Mouse (Mus musculus) liver, embryonic 15.5 days (tissue): ENCODE data around the gene Gadd45b. TPM values are rescaled to one million over a fixed set of nuclear protein-coding genes. Genes with fewer than 3 reads are reported as not detected.

Experiments used
- ATAC-seq: fragments of 200-750 bp; cut with Nextera tagmentation; 2 replicates; pipeline ENCODE4 v1.8.0; 2017; ENCODE audit warnings: moderate number of reproducible peaks, mild to moderate bottlenecking, moderate library complexity; ENCODE audit not compliant: insufficient read depth
- H3K27ac ChIP-seq: fragments of 300-500 bp; sonication (generic); replicated peaks from 2 replicates; pipeline ENCODE4 v1.5.1; 2015; ENCODE audit warnings: mild to moderate bottlenecking, inconsistent platforms
- H3K27me3 ChIP-seq: fragments of 300-500 bp; sonication (generic); 2 replicates; pipeline ENCODE4 v1.6.1; 2015; ENCODE audit warnings: mild to moderate bottlenecking, inconsistent platforms
- H3K36me3 ChIP-seq: fragments of 300-500 bp; sonication (generic); replicated peaks from 2 replicates; pipeline ENCODE4 v1.6.1; 2015; ENCODE audit warnings: moderate library complexity, mild to moderate bottlenecking, inconsistent platforms
- H3K4me1 ChIP-seq: fragments of 300-500 bp; sonication (generic); replicated peaks from 2 replicates; pipeline ENCODE4 v1.6.1; 2015; ENCODE audit warnings: inconsistent platforms
- H3K4me2 ChIP-seq: fragments of 300-500 bp; sonication (generic); 2 replicates; pipeline ENCODE4 v1.6.1; 2015; ENCODE audit warnings: moderate library complexity, mild to moderate bottlenecking, inconsistent platforms
- H3K4me3 ChIP-seq: fragments of 300-500 bp; sonication (generic); replicated peaks from 2 replicates; pipeline ENCODE4 v1.5.1; 2015; ENCODE audit warnings: mild to moderate bottlenecking, inconsistent platforms
- H3K9ac ChIP-seq: fragments of 300-500 bp; sonication (generic); 2 replicates; pipeline ENCODE4 v1.6.1; 2015; ENCODE audit warnings: moderate library complexity, mild to moderate bottlenecking, inconsistent platforms
- H3K9me3 ChIP-seq: fragments of 300-500 bp; sonication (generic); replicated peaks from 2 replicates; pipeline ENCODE4 v1.6.1; 2016; ENCODE audit warnings: inconsistent platforms
- WGBS: fragments of 180-500 bp; shearing (Covaris S2); methylation state at CpG from one replicate; pipeline ENCODE4 v1.1.7; 2015; ENCODE audit warnings: mixed read lengths; ENCODE audit not compliant: insufficient replicate concordance; 5-methylcytosine and 5-hydroxymethylcytosine counted together
- polyA plus RNA-seq: library from polyadenylated mRNA; unstranded; fragments of >200 nt; fragmentation: Nextera tagmentation; extraction: Ambion mirVana; gene quantifications from 2 replicates; pipeline ENCODE4 v1.2.1, GENCODE M21; 2015

The Gadd45b gene
- polyA plus RNA-seq, 1 experiment from 2014 or later = 4.0 TPM

DNA sequence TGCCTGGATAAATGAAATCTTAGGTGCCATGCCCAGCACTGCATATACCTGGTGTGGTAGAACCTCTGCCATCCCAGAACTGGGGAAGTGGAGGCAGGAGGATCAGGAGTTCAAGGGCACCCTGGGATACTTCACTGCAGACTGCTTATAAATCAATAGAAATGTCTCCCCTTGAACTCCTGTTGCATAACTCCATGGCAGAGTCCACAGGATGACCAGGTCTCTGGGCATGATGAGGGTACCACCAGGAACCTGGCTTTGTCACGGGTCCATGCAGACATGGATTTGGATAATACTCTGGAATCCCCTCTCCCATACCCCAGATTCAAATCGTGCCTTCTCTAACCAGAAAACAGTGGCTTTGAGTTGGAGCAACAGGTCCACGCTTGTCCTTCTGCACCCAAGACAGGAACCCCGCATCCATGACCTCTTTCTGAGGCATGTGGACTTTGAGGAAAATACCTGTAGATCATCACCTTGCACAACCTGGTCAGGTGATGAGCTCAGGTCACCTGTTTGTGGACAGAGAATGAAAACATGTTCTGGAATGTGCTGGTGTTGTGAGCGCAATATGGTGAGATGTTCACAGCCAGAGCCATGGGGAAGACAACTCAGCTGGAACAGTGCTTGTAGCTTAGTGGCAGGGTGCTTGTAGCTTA, 29.2 kb downstream of the Gadd45b start:
- Histone ChIP-seq H3K27me3 (no peaks in the 10 kb centered on the region), H3K4me2 (no peak overlapping the region), H3K4me3 (no peak overlapping the region), H3K4me1 (peaks cover 30% of the 10 kb centered on the region), H3K27ac (no peak overlapping the region), H3K36me3 (no peaks in the 10 kb centered on the region), H3K9ac (no peak overlapping the region), H3K9me3 (no peaks in the 10 kb centered on the region)
- 66% methylated on average over 5 of the region's 5 CpGs for WGBS
- ATAC-seq = no peak

DNA sequence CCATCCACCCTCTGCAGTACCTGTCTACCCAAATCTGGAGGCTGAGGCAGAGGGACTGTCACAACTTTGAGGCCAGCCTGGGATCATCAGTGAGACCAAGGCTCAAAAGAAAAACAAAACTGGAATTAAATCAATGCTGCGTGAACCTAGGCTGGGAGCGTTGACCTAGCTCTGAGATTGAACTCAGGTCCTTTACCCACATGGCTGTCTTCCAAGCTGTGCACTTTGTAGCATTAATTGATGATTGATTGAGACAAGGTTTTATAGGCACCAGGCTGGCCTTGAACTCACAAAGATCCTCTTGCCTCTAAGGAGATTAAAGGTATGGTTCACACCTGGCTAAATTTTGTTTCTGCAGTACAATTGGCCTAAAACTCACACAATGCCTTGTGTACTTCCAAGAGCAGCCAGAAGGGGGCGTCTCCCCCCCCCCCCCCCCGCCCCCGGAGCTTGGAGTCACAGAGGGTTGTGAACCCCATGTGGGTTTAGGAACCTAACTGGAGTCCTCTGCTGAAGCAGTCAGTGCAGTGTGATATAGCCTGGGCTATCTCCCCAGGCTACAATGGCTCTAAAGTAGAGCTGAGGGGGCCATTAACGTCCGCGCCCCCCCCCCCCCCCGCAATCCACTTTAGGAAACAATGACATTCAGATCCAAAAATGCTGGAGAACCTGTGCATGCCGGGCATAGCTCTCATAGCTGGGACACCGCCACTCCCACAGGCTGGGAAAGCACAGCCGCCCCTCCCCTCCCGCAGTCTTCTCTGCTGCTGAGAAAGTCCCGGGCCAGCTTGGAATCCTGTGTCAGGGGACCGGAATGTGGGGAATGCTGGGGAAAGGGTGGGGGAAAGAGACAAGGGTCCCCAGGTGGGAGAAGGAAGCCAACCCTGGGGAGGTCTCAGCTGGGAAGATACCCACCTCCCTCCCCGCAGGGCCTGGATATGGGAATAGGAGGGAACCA, 31.0 kb downstream of the Gadd45b start:
- H3K4me2 ChIP-seq = no peak overlapping the region
- H3K9ac ChIP-seq = no peak overlapping the region
- no peaks in the 10 kb centered on the region for H3K36me3 ChIP-seq
- peak overlapping the region; percentile 77 for H3K27ac ChIP-seq
- H3K4me1 ChIP-seq = peaks cover 35% of the 10 kb centered on the region
- H3K9me3 ChIP-seq = no peaks in the 10 kb centered on the region
- H3K4me3 ChIP-seq = no peak overlapping the region
- no peak for ATAC-seq
- no peaks in the 10 kb centered on the region for H3K27me3 ChIP-seq
- 23% methylated on average over 16 of the region's 16 CpGs for WGBS

DNA sequence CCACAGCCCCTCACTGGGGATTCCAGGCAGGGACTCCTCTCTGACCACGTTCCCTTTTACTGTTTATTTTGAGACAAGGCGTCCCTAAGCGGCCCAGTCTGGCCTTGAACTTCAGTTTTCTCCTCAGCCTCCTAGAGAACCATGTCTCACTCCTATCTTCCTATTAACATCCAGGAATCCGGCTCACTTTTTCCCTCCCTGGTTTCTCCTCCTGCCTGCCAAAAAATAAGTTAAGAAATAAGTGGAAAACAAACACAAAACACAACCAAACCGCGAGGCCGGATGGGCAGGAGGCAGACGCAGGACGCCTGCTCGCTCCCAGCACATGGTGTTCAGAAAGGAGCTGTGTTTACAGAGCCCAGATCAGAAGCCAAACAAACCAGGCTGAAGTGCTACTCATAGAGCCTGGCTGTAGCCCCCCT, 32.2 kb downstream of the Gadd45b start:
- H3K4me1 ChIP-seq = peaks cover 40% of the 10 kb centered on the region
- no peaks in the 10 kb centered on the region for H3K9me3 ChIP-seq
- no peak overlapping the region for H3K9ac ChIP-seq
- H3K36me3 ChIP-seq = no peaks in the 10 kb centered on the region
- WGBS = 59% methylated on average over 10 of the region's 10 CpGs
- no peak overlapping the region for H3K4me3 ChIP-seq
- no peaks in the 10 kb centered on the region for H3K27me3 ChIP-seq
- no peak overlapping the region for H3K4me2 ChIP-seq
- ATAC-seq = 0 out of 2 replicates have a peak, but pooled peaks have one; percentile 29
- peak overlapping the region; percentile 77 for H3K27ac ChIP-seq

DNA sequence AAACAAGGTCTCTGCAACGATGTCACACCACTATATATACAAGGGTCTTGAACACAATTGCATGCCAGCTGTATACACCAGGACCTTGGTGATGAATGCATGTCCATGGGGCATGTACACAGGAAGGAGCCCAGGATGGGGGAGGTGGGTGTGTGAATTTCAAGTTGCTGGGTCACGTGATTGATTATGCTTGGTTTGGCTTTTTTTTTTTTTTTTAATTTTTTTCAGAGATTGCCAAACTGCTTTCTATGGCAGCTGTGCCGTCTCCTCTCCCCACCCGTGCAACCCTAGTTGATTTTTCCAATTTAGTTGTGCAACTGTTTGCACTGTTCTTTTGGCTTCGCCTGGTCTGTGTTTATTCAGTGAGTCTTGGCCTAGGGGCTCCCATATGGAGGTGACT, 32.7 kb downstream of the Gadd45b start:
- no peak overlapping the region for H3K9ac ChIP-seq
- no peak for ATAC-seq

DNA sequence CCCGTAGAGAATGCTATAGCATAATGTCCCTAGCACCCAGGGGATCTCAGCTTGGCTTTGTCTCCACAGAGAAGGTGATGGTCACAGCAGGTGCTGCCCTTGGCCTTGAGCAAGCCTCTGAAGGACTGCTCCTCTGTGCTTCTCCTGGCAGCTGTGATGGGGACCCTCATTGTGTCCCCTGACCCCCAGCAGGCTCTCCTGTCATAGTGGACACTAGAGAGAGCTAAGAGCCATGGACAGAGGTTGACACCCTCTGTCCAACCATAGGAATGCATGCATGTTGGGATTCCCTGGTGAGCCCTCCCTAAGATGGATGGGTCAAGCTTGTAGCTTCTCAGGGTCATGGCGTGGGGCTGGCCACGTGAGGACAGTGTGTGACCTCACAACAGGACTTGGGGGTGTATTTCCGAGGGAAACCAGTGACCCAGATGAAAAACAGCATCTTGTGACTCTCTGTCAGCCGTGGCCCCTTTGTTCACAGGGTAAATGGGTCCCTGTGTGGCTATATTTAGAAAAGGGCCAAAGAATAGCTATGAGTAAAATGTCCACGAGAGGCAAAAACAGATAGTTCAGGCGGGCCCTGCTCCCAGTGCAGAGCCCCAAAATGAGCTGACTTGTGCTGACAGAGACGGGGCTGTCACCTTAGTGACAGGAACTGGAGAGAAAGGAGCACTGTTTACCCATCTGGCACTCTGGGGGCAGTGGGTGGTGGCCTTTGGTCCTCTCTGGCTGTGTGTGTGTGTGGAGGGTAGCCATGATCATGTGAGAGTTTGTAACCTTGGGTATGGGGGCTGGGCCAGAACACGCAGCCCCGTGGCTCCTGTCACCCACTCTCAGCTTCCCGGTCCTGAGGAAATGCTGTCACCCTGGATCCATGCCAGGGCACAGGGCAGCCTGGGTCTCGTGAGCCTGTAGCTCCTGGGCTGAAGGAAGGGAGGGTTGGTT, 33.4 kb downstream of the Gadd45b start:
- Histone ChIP-seq H3K4me1 (peaks cover 46% of the 10 kb centered on the region), H3K36me3 (no peaks in the 10 kb centered on the region), H3K27me3 (no peaks in the 10 kb centered on the region), H3K27ac (peak overlapping the region; percentile 77), H3K9ac (no peak overlapping the region), H3K4me3 (no peak overlapping the region), H3K9me3 (no peaks in the 10 kb centered on the region), H3K4me2 (no peak overlapping the region)
- peak; percentile 59 for ATAC-seq
- WGBS = 43% methylated on average over 12 of the region's 12 CpGs

More for the DNA sequence above, 32.7 kb downstream of the Gadd45b start:
- Histone ChIP-seq H3K36me3 (no peaks in the 10 kb centered on the region), H3K27ac (peak overlapping the region; percentile 77), H3K9me3 (no peaks in the 10 kb centered on the region), H3K4me3 (no peak overlapping the region), H3K4me1 (peaks cover 45% of the 10 kb centered on the region), H3K4me2 (no peak overlapping the region), H3K27me3 (no peaks in the 10 kb centered on the region)
- WGBS = 49% methylated on average over 5 of the region's 5 CpGs

DNA sequence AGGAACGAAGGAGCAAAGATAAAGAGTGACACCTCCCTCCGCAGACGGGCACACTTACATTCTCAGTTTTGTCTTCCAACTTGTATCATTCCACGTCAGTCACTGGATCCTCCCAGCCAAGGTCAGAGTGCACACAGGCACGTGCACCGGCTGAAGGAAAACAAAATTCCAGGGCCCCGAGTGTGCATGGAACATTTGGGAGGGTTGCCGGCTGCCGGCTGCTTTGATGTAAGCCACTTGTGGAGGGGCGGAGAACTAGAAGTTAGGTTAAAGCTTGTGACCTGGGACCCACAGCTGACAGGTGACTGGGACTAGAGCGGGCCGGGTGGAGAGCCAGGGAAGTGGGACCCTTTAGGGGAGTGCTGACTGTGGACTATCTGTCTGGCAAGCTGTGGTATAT, 36.4 kb downstream of the Gadd45b start:
- ATAC-seq = no peak
- H3K4me3 ChIP-seq = no peak overlapping the region
- H3K36me3 ChIP-seq = no peaks in the 10 kb centered on the region
- peak overlapping the region; percentile 29; the same call in 1 of the 2 replicates for H3K27ac ChIP-seq
- no peaks in the 10 kb centered on the region for H3K9me3 ChIP-seq
- peaks cover 38% of the 10 kb centered on the region for H3K4me1 ChIP-seq
- no peak overlapping the region for H3K9ac ChIP-seq
- WGBS = 66% methylated on average over 12 of the region's 12 CpGs
- no peaks in the 10 kb centered on the region for H3K27me3 ChIP-seq
- H3K4me2 ChIP-seq = no peak overlapping the region

DNA sequence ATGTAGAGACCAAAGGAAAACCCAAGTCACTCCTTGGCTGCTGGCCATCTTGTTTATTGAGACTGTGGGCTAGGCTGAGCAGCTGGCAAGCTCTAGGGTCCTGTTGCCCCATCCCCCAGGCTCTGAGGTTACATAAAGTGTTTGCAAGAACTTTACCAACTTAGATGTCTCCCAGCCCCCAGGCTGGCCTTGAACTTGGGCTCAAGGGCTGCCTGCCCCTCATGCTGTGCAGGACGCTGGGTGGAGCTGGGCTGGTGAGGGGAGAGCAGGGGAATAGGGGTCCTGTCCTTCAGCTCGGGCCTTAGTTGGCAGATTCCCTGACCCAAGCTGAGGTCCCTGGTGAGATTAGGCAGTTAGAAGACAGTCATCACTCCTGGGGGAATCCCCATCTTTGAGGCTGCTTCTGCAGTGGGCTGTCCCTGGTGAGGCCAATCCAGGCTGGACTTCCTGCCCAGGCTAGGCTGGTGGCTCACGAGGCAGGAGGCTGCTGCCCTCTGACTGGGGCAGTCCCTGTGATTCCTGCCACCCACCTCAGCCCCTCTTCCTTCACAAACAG, 37.3 kb downstream of the Gadd45b start:
- no peaks in the 10 kb centered on the region for H3K9me3 ChIP-seq
- ATAC-seq = no peak
- no peak overlapping the region for H3K4me3 ChIP-seq
- H3K36me3 ChIP-seq = no peaks in the 10 kb centered on the region
- H3K27me3 ChIP-seq = no peaks in the 10 kb centered on the region
- 21% methylated on average over 3 of the region's 3 CpGs for WGBS
- peaks cover 40% of the 10 kb centered on the region for H3K4me1 ChIP-seq
- H3K4me2 ChIP-seq = no peak overlapping the region
- H3K27ac ChIP-seq = 0 out of 2 replicates have a peak overlapping the region, but pooled peaks have one; percentile 9
- H3K9ac ChIP-seq = no peak overlapping the region

DNA sequence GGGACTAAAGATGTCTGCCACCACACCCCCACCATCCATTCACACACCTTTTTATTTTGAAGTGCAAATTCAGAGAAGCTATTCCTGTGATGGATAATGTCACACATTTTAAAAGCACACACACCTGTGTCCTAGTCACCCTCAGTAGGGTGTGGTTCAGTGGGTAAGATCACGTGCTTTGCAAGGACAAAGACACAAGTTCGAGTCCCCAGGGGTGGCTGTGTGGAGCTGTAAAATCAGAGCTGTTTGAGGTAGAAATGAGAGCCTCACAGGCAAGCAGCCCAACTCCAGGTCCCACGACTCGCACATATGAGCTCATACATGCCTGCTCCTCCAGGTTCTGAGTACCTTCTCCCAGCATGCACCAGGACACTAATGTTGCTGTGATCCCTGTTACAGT, 38.2 kb downstream of the Gadd45b start:
- 74% methylated on average over 4 of the region's 4 CpGs for WGBS
- Histone ChIP-seq H3K4me3 (no peak overlapping the region), H3K27ac (no peak overlapping the region), H3K9ac (no peak overlapping the region), H3K4me2 (no peak overlapping the region), H3K9me3 (no peaks in the 10 kb centered on the region), H3K4me1 (peaks cover 40% of the 10 kb centered on the region), H3K36me3 (no peaks in the 10 kb centered on the region), H3K27me3 (no peaks in the 10 kb centered on the region)
- ATAC-seq = no peak

DNA sequence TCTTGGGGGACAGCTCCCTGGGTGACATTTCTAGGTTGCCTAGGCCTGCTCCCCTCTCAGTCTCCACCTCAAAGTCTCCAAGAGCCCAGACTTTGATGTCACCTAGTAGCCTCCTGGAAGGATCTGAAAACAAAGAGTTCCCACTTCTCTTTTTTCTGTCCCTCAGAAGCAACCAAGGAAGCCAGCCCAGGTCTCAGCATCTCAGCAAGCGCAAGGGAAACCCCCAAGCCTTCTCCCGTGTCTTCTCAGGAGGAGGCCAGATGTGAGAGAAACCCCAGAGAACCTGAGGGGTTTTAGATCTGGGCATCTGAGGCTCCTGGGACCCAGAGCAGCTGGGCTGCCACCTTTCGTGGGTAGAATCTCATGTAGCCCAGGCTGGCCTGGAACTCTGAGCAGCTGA, 39.4 kb downstream of the Gadd45b start:
- 35% methylated on average over 3 of the region's 3 CpGs for WGBS
- H3K27ac ChIP-seq = no peak overlapping the region
- H3K9ac ChIP-seq = no peak overlapping the region
- no peaks in the 10 kb centered on the region for H3K9me3 ChIP-seq
- H3K36me3 ChIP-seq = no peaks in the 10 kb centered on the region
- no peak overlapping the region for H3K4me3 ChIP-seq
- no peak overlapping the region for H3K4me2 ChIP-seq
- peaks cover 29% of the 10 kb centered on the region for H3K4me1 ChIP-seq
- ATAC-seq = no peak
- H3K27me3 ChIP-seq = no peaks in the 10 kb centered on the region

DNA sequence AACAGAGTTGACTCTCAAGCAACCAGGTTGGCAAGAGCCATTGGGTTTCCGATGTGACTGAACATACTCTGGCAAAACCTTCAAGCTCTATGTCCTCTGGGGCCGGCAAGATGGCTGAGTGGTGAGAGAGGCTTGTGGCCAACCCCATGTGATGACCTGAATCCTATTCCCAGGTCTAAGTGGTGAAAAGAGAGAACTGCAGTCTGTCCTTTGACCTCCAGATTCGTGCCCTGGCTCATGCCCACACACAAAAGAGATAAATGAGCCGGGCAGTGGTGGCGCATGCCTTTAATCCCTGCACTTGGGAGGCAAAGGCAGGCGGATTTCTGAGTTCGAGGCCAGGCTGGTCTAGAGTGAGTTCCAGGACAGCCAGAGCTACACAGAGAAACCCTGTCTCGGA, 40.3 kb downstream of the Gadd45b start:
- Histone ChIP-seq H3K4me2 (no peak overlapping the region), H3K27me3 (no peaks in the 10 kb centered on the region), H3K9ac (no peak overlapping the region), H3K4me3 (no peak overlapping the region), H3K4me1 (peaks cover 27% of the 10 kb centered on the region), H3K9me3 (no peaks in the 10 kb centered on the region), H3K36me3 (no peaks in the 10 kb centered on the region), H3K27ac (no peak overlapping the region)
- WGBS = 62% methylated on average over 8 of the region's 8 CpGs
- no peak for ATAC-seq
